Mouse (Mus musculus): Measurements from ENCODE around the gene Tanc2. TPM values are rescaled to one million over a fixed set of nuclear protein-coding genes. Genes with fewer than 3 reads are reported as not detected.
A peak's percentile ranks its signal among the peaks of the same experiment; 100 is the strongest.

Tanc2 gene
- total RNA-seq, 2 experiments from 2014 or later = 59.6 to 61.4 TPM

DNA sequence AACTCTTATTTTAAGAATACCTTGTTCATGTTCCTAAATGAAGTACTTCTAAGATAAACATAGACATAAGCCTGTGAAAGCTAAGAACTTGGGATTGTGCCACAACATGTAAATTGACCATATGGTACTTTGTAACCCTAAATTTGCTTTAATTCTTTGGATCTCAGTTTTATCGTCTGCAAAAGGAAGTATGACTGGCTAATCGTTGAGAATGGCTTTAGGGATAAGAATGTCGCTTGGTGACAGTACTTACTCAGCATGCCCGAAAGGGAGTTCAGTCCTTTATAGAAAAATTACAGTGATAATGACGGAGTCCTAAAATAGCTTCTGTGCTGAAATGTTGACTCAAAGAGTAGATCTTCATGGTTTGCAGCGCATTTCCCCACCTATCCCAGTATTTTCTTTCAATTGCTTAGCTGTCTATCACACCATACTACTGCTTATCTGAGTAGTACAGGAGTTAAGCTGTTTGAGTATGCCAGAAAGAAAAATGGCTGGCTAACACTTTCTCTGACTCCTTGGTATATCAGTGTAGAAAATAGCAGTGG, 246.6 kb downstream of the Tanc2 start:
- no peak for DNase-seq

DNA sequence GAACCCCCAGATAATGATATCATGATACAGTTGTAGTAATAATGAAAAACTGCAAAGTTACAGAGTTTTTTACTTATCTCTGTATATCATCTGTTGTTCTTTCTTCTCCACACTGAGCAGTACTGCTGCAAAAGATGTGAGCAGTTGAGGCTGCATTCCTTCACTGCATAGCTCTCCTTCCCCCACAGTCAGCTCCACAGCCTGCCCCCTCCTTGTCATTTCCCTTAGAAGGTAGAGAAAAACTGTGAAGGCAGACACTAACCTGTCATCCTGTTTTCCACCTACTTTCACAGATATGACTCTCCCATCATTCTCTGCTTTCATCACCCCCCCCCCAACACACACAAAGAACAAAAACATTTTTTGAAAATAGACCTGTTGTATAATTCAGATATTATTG, 248.2 kb downstream of the Tanc2 start:
- DNase-seq = no peak

- DNase-seq = no peak
Observed at GRCm38 (mm10) chr11:105845901-105846300, 256.1 kb downstream of the Tanc2 start.

- DNase-seq = peak; percentile 27
Observed at GRCm38 (mm10) chr11:105855504-105855903, 265.7 kb downstream of the Tanc2 start.

DNA sequence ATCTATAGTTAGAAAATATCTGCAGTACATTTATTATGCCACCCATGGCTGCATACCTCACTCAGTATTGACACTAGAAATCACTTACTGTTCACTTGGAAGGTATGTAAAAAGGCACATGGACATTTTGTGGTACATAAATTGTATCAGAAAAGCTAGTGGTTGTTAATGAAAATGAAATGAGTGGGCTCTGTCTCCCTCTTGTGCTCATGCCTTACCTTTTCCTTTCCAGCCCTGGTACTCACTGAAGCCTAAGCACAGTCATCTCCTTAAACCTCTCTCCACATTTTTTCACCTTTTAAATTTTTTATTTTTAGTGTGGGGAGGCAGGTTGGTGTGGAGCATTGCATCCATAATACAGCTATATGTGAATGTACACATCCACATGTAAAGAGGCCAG, 268.3 kb downstream of the Tanc2 start:
- DNase-seq = no peak

- DNase-seq = no peak
Observed at GRCm38 (mm10) chr11:105885558-105885957, 295.8 kb downstream of the Tanc2 start.

- peak; percentile 25 for DNase-seq
Observed at GRCm38 (mm10) chr11:105887281-105887680, 297.5 kb downstream of the Tanc2 start.

DNA sequence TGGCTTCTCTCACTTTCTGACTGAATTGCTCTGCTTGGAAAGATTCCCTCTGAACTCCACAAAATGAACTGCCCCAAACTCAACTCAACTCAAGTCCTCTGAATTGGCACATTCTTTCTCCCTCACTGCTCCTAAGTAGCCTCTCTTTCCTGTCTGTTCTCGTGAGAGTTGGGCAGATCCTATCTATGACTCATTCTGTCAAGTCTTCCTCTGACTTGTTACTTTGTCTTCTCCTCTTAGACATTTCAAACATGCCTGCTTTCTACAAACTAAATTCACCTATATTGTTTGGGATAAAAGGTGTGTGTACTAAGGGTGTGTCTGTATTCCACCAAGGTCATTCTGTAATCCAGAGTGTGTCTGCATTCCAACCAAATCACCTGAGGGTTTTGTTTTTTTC, 309.4 kb downstream of the Tanc2 start:
- no peak for DNase-seq

GRCm38 (mm10) chr11:105901501-105901900, 311.7 kb downstream of the Tanc2 start:
- DNase-seq = no peak

- peak; percentile 30 for DNase-seq
Observed at GRCm38 (mm10) chr11:105902956-105903355, 313.2 kb downstream of the Tanc2 start.

- DNase-seq = peak; percentile 22
Observed at GRCm38 (mm10) chr11:105905529-105906213, 315.9 kb downstream of the Tanc2 start.

GRCm38 (mm10) chr11:105907381-105907780, 317.6 kb downstream of the Tanc2 start:
- no peak for DNase-seq

DNA sequence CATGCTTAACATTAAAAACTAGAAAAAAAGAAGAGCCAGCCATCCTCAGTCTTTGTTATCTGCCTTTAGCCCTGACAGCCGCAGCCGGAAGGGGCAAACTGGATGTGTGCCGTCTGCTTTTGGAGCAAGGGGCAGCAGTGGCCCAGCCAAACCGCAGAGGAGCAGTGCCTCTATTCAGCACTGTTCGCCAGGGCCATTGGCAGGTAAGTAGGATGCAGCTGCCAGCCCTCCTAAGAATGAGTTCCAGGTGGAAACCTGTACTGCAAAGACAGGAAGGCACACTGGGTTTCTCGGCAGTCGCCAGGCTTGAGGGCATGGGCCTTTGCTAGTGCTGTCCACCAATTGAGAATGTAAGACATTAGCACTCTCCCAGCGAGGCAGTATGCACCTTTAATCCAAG, 319.1 kb downstream of the Tanc2 start:
- DNase-seq = no peak

- no peak for DNase-seq
Observed at GRCm38 (mm10) chr11:105909617-105910016, 319.8 kb downstream of the Tanc2 start.

GRCm38 (mm10) chr11:105911149-105911548, 321.4 kb downstream of the Tanc2 start:
- no peak for DNase-seq

DNA sequence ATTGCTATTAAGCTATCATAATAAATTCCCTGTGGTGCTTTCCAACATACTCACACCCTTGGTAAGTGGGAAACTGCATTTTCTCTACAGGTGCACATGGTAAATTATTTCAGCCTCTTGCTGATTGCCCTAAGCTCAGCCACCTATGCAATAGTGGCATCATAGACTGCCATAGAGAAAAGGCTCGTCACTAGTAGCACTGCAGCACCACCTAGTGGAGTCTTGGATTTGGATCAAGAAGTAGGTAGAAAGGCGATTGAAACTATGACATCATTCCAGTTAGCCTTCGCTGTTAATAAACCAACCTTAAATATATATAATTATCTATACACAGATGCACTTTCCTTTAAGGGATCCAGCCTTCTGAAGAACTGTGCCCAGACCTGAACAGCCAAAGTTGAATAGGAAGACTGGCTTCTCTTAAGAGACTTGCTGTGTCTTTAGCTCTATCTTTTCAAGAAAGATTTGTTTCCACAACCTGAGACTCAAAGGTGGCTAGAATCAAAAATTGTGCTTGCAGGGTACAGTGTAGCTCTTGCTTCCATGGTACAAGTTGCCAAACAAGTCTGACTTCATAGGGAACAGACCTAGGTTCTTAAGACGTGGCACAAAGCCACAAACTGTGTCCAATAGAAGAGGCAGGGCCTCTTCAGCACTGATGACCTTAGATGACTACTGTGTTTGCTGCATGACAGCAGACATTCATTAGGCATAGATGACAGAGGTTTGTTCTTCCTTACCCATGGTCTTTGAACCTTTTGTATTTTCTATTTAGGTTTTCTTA, 322.0 kb downstream of the Tanc2 start:
- peak; percentile 85 for DNase-seq

DNA sequence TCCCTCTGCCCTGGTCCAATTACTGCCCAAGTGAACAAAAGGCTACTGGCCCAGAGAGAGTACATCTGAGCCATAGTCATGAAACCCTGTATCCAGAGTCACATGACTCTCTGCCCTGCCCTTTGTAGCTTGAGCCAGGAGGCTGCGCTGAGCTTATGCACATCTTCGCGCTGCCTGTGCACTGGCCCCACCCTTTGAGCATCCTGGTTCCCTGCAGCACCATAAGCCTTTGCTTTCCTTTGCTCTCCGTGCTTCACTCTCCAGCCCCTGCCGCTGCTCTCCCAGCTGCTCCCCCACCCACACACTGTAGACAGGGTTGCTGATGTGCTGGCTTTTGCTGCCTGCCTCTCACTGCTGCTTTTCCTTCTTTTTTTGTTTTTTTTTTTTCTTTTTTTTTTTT, 323.8 kb downstream of the Tanc2 start:
- no peak for DNase-seq

DNA sequence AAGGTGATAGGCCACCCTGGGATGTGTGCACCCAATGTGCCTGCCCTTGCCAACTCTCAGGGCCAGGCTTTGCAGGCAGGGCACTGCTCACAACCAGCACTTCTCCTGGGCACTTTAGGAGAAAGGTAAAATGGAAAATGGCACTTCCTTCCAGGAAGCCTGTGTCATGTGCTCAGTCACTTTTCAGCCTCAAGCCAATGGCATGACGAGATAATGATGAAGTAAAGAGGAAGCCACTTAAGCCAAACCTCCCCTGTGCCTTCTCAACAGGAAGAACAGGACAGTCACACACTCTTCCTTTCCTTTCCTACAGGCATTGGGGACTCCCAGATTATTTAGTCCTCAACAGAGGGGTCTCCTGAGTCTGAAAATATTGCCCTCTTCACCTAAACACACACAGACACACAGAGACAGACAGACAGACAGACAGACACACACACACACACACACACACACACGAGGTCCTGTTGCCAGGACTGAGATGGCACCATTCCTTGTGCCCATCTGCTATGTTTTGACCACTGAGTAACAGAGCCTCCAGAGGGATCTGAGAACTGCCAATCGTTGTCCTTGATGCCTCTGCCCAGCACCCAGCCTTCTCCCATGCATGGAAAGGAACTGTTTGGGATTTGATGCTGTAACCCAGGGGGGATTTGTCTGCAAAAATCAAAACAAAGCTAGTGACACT, 330.5 kb downstream of the Tanc2 start:
- no peak for DNase-seq

GRCm38 (mm10) chr11:105920836-105921235, 331.1 kb downstream of the Tanc2 start:
- DNase-seq = no peak

- DNase-seq = no peak
Observed at GRCm38 (mm10) chr11:105921275-105921674, 331.5 kb downstream of the Tanc2 start.

DNA sequence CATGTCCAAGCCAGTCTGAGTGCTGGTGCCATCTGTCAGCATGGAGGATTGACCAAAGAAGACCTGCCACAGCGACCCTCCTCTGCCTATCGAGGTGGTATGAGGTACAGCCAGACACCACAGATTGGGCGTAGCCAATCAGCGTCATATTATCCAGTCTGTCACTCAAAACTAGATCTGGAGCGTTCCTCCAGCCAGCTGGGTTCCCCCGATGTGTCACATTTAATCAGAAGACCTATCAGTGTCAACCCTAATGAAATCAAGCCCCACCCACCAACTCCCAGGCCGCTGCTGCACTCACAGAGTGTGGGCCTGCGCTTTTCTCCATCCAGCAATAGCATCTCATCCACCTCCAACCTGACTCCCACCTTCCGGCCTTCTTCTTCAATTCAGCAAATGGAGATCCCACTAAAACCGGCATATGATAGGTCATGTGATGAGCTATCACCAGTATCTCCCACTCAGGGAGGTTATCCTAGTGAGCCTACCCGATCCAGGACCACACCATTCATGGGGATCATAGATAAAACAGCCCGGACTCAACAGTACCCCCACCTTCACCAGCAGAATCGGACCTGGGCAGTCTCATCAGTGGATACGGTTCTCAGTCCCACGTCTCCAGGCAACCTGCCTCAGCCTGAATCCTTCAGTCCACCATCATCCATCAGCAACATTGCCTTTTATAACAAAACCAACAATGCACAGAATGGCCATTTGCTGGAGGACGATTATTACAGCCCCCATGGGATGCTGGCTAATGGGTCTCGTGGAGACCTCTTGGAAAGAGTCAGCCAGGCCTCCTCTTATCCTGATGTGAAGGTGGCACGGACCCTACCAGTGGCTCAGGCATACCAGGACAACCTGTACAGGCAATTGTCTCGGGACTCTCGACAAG, 333.2 kb downstream of the Tanc2 start:
- DNase-seq = no peak
